Mouse (Mus musculus): Measurements from ENCODE around the gene Sept9. TPM values are rescaled to one million over a fixed set of nuclear protein-coding genes. Genes with fewer than 3 reads are reported as not detected.
A peak's percentile ranks its signal among the peaks of the same experiment; 100 is the strongest.

Gene Sept9
- polyA plus RNA-seq, 2 experiments = 14.9 to 25.5 TPM

GRCm38 (mm10) chr11:117379774-117380173 is 180.3 kb downstream of the Sept9 start:
- no peak for ATAC-seq (ENCODE audit: insufficient read depth)
- Histone ChIP-seq H3K27ac (no peak overlapping the region), H3K36me3 (replicated peaks; ENCODE audit: control insufficient read depth, insufficient read depth, low read depth) (no peaks in the 10 kb centered on the region), H3K27me3 (ENCODE audit: control insufficient read depth, insufficient read depth, low read length) (no peaks in the 10 kb centered on the region; the same call in none of the 2 replicates), H3K4me1 (replicated peaks; ENCODE audit: control insufficient read depth in 2 of 2, insufficient read depth in 2 of 2, low read length in 1 of 2) (no peaks in the 10 kb centered on the region), H3K4me3 (ENCODE audit: insufficient read depth in 1 of 2, low read depth in 2 of 2, low read length in 2 of 2) (no peak overlapping the region), H3K9me3 (ENCODE audit: control insufficient read depth, low read length) (no peaks in the 10 kb centered on the region), H3K9ac (replicated peaks) (no peak overlapping the region), H3K4me2 (ENCODE audit: low read depth) (no peak overlapping the region)
- TF ChIP-seq EP300 (IDR thresholded peaks at IDR 0.05; ENCODE audit: low read depth) (no peak), CTCF (IDR thresholded peaks at IDR 0.05; ENCODE audit: low read depth) (no peak)
- 67% methylated on average over 5 of the region's 5 CpGs for WGBS (ENCODE audit: insufficient replicate concordance)
- DNase-seq (ENCODE audit: low read depth in 3 of 3, low spot score in 3 of 3) = no peak

DNA sequence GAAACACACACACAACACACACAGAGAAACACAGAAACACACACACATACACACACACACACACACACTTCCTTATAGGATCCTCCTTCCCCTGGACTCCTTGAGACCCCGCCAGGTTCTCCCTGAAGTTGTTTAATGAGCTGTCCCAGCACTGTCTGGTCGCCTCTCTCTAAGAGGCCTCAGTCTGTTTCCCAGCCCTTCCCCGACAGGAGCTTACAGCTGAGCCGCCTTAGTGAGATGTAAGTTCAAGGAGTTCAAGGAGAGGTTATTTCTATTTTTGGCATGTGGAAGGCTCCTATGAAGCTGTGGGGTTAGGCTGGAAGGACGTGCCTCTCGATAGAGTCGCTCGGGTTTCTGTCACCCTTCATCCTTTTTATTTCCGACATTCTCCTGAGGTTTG is 184.8 kb downstream of the Sept9 start:
- Histone ChIP-seq H3K27me3 (ENCODE audit: control insufficient read depth, insufficient read depth, low read length) (peaks cover 2% of the 10 kb centered on the region), H3K9ac (replicated peaks) (no peak overlapping the region), H3K4me3 (ENCODE audit: insufficient read depth in 1 of 2, low read depth in 2 of 2, low read length in 2 of 2) (no peak overlapping the region), H3K27ac (no peak overlapping the region), H3K36me3 (replicated peaks; ENCODE audit: control insufficient read depth, insufficient read depth, low read depth) (no peaks in the 10 kb centered on the region), H3K9me3 (ENCODE audit: control insufficient read depth, low read length) (no peaks in the 10 kb centered on the region), H3K4me1 (replicated peaks; ENCODE audit: control insufficient read depth in 2 of 2, insufficient read depth in 2 of 2, low read length in 1 of 2) (no peaks in the 10 kb centered on the region), H3K4me2 (ENCODE audit: low read depth) (no peak overlapping the region)
- DNase-seq (ENCODE audit: low read depth in 3 of 3, low spot score in 3 of 3) (no peak), ATAC-seq (ENCODE audit: insufficient read depth) (no peak)
- TF ChIP-seq CTCF (IDR thresholded peaks at IDR 0.05; ENCODE audit: low read depth) = no peak
- TF ChIP-seq EP300 (IDR thresholded peaks at IDR 0.05; ENCODE audit: low read depth) = no peak
- WGBS (ENCODE audit: insufficient replicate concordance) = 24% methylated on average over 9 of the region's 9 CpGs

DNA sequence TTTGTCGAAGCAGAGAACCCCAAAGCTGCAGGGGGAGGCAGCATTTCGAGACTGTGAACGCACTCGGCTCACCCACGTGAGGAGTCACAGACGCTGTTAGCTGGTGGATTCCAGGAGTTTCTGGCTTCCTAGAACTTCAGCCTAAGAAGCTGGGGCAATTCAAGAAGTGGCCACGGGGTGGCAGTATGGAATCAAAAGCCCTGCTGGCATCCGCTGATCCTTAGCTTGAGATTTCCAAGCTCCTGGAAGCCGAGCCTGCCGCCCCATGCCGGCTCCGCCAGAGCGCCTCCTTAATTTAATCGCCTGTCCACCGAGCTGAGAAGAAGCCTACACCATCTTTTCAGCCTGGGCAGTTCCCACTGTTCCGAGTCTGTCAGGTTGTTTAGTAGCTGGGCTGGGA is 185.4 kb downstream of the Sept9 start:
- DNase-seq (ENCODE audit: low read depth in 3 of 3, low spot score in 3 of 3) (peak; percentile 26 to 45 (median 42)), ATAC-seq (ENCODE audit: insufficient read depth) (no peak)
- Histone ChIP-seq H3K9me3 (ENCODE audit: control insufficient read depth, low read length) (no peaks in the 10 kb centered on the region), H3K27ac (no peak overlapping the region), H3K27me3 (ENCODE audit: control insufficient read depth, insufficient read depth, low read length) (peaks cover 2% of the 10 kb centered on the region), H3K4me2 (ENCODE audit: low read depth) (no peak overlapping the region), H3K4me3 (ENCODE audit: insufficient read depth in 1 of 2, low read depth in 2 of 2, low read length in 2 of 2) (no peak overlapping the region), H3K4me1 (replicated peaks; ENCODE audit: control insufficient read depth in 2 of 2, insufficient read depth in 2 of 2, low read length in 1 of 2) (peaks cover 0 to 4% of the 10 kb centered on the region in 2 experiments; a peak in 1 of 4 replicates), H3K9ac (replicated peaks) (no peak overlapping the region), H3K36me3 (replicated peaks; ENCODE audit: control insufficient read depth, insufficient read depth, low read depth) (no peaks in the 10 kb centered on the region)
- 2% methylated on average over 16 of the region's 16 CpGs for WGBS (ENCODE audit: insufficient replicate concordance)
- TF ChIP-seq CTCF (IDR thresholded peaks at IDR 0.05; ENCODE audit: low read depth) (peak; percentile 82), EP300 (IDR thresholded peaks at IDR 0.05; ENCODE audit: low read depth) (no peak)

GRCm38 (mm10) chr11:117385331-117386103 is 186.1 kb downstream of the Sept9 start:
- H3K4me3 ChIP-seq (ENCODE audit: insufficient read depth in 1 of 2, low read depth in 2 of 2, low read length in 2 of 2) = no peak overlapping the region
- ATAC-seq (ENCODE audit: insufficient read depth) (no peak), DNase-seq (ENCODE audit: low read depth in 3 of 3, low spot score in 3 of 3) (no peak)
- no peaks in the 10 kb centered on the region for H3K36me3 ChIP-seq (replicated peaks; ENCODE audit: control insufficient read depth, insufficient read depth, low read depth)
- H3K4me1 ChIP-seq (replicated peaks; ENCODE audit: control insufficient read depth in 2 of 2, insufficient read depth in 2 of 2, low read length in 1 of 2) = peaks cover 0 to 4% of the 10 kb centered on the region in 2 experiments; a peak in 1 of 4 replicates
- no peaks in the 10 kb centered on the region for H3K9me3 ChIP-seq (ENCODE audit: control insufficient read depth, low read length)
- no peak overlapping the region for H3K4me2 ChIP-seq (ENCODE audit: low read depth)
- WGBS (ENCODE audit: insufficient replicate concordance) = 56% methylated on average over 15 of the region's 15 CpGs
- TF ChIP-seq EP300 (IDR thresholded peaks at IDR 0.05; ENCODE audit: low read depth) = no peak
- TF ChIP-seq CTCF (IDR thresholded peaks at IDR 0.05; ENCODE audit: low read depth) = no peak
- peaks cover 2% of the 10 kb centered on the region for H3K27me3 ChIP-seq (ENCODE audit: control insufficient read depth, insufficient read depth, low read length)
- no peak overlapping the region for H3K9ac ChIP-seq (replicated peaks)
- H3K27ac ChIP-seq = no peak overlapping the region

DNA sequence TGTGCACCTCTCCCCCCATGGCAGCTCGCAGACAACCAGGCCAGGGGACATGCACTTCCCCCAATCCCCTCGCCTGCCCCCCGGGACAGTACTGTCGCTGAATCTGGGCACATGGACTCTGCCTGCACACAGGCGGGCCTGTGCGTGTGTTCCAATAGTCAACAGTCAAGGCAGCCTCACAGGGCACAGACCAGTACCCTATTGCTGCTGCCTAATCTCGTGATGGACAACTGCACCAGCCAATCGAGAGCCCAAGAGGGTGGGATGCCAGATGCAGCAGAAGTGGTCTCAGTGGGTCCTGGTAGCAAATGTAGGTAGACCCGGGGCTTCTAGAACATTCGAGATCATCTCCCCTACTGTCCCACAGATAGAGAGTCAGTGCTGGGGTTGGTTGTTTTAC is 187.8 kb downstream of the Sept9 start:
- Histone ChIP-seq H3K27me3 (ENCODE audit: control insufficient read depth, insufficient read depth, low read length) (peaks cover 2% of the 10 kb centered on the region), H3K9ac (replicated peaks) (no peak overlapping the region), H3K27ac (no peak overlapping the region), H3K4me2 (ENCODE audit: low read depth) (no peak overlapping the region), H3K9me3 (ENCODE audit: control insufficient read depth, low read length) (no peaks in the 10 kb centered on the region), H3K36me3 (replicated peaks; ENCODE audit: control insufficient read depth, insufficient read depth, low read depth) (no peaks in the 10 kb centered on the region), H3K4me3 (ENCODE audit: insufficient read depth in 1 of 2, low read depth in 2 of 2, low read length in 2 of 2) (no peak overlapping the region), H3K4me1 (replicated peaks; ENCODE audit: control insufficient read depth in 2 of 2, insufficient read depth in 2 of 2, low read length in 1 of 2) (peaks cover 0 to 10% of the 10 kb centered on the region in 2 experiments; a peak in 1 of 4 replicates)
- ATAC-seq (ENCODE audit: insufficient read depth) = no peak
- 51% methylated on average over 10 of the region's 10 CpGs for WGBS (ENCODE audit: insufficient replicate concordance)
- DNase-seq (ENCODE audit: low read depth in 3 of 3, low spot score in 3 of 3) = no peak
- TF ChIP-seq EP300 (IDR thresholded peaks at IDR 0.05; ENCODE audit: low read depth) (no peak), CTCF (IDR thresholded peaks at IDR 0.05; ENCODE audit: low read depth) (no peak)
